In the genomic region with DNA sequence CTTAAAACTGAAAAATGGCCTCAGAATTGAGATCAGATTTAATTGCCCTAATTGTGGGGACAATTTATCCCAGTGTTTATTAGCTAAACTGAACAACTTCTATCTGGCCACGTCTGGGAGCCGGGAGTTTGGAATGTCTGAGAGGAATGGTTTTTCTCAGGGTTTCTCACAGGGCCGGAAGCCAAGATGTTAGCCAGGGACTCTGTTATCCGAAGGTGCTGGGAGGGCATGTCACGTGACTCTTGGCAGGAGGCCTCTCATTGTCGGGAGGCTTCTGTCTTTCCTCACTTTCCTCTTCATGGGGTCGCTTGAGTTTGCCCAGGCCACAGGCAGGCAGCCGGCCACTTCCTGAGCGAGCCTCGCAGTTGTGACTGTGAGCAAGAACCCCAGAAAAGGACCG, we compare ENCODE assay signal across 8 mouse cellular contexts. TPM values are rescaled to one million over a fixed set of nuclear protein-coding genes. Genes with fewer than 3 reads are reported as not detected.
A peak's percentile ranks its signal among the peaks of the same experiment; 100 is the strongest.
DNase-seq lines count a peak whose midpoint lies in the region; ATAC-seq lines count a peak whose summit lies in the region.

No protein-coding gene starts in this region.

- H3K4me3 ChIP-seq in heart, embryonic 12.5 days: no peak overlapping the region

- H3K4me1 ChIP-seq in heart, embryonic 12.5 days (replicated peaks): peaks cover 22% of the 10 kb centered on the region

- WGBS in heart, embryonic 12.5 days: 3% methylated on average over 11 of the region's 11 CpGs

- H3K36me3 ChIP-seq in heart, embryonic 12.5 days: no peaks in the 10 kb centered on the region

- H3K4me2 ChIP-seq in heart, embryonic 12.5 days: peak overlapping the region; percentile 5

- H3K27ac ChIP-seq in heart, embryonic 12.5 days (ENCODE audit: poor library complexity, severe bottlenecking): peak overlapping the region; percentile 82; the same call in 1 of the 2 replicates

- no peak overlapping the region for H3K9ac ChIP-seq in heart, embryonic 12.5 days

- ATAC-seq in heart, embryonic 12.5 days (ENCODE audit: insufficient number of reproducible peaks, low FRiP score): peak; percentile 89

- peaks cover 67% of the 10 kb centered on the region for H3K27me3 ChIP-seq in heart, embryonic 12.5 days (replicated peaks)

- H3K9me3 ChIP-seq in heart, embryonic 12.5 days (replicated peaks): no peaks in the 10 kb centered on the region

- DNase-seq in ovary, adult 18-20 months (ENCODE audit: low spot score): peak; percentile 25
- no peak for DNase-seq in ovary, postnatal 10 days (ENCODE audit: low spot score)
- peak; percentile 62 for DNase-seq in kidney, postnatal 10 days
- peak; percentile 49 for DNase-seq in ovary, postnatal 14 days (ENCODE audit: low spot score)
- DNase-seq in gastrocnemius, adult 8-10 months (ENCODE audit: low spot score in 2 of 2): no peak
- no peak for DNase-seq in frontal cortex, postnatal 10 days (ENCODE audit: low spot score in 2 of 2)
- no peak for DNase-seq in cerebellum, postnatal 14 days

RNA-seq across cellular contexts. Expression of a gene that starts 31.7 kb away (rescaled TPM):
- 60.5 and 73.7 TPM in 2 replicates for polyA plus RNA-seq in heart, embryonic 12.5 days (2016; fragmentation: Nextera tagmentation; extraction: Ambion mirVana)
- 1 to 10 TPM; 4.3 to 7.5 (median 5.9) TPM for total RNA-seq in gastrocnemius, adult 8-10 months (2022)

Comparison
In these comparisons a context has a peak if more than half of its experiments do, and no peak if none do; other contexts are left out.
1. DNase-seq: peak in ovary, adult 18-20 months (single experiment), kidney, postnatal 10 days (single experiment) and ovary, postnatal 14 days (single experiment); none in ovary, postnatal 10 days (single experiment), gastrocnemius, adult 8-10 months (0 of 2), frontal cortex, postnatal 10 days (0 of 2) and cerebellum, postnatal 14 days (0 of 2).